Mouse (Mus musculus) common myeloid progenitor, adult 5-6 weeks (primary cell): Measurements from ENCODE around the gene Oxtr. TPM values are rescaled to one million over a fixed set of nuclear protein-coding genes. Genes with fewer than 3 reads are reported as not detected.

Experiments
- ATAC-seq: replicated peaks from 2 replicates; pipeline ENCODE4 v1.8.0; 2016; ENCODE audit warnings: low read depth, mild to moderate bottlenecking, moderate TSS enrichment, inconsistent platforms; ENCODE audit not compliant: poor library complexity, severe bottlenecking
- total RNA-seq: library from RNA; stranded (forward); fragments of 200-1000, 187-1606 nt; gene quantifications from 2 replicates; pipeline ENCODE4 v1.2.3, GENCODE M21; 2017

Gene Oxtr
- total RNA-seq, 1 experiment from 2014 or later: 0.09 TPM

- ATAC-seq: peak; percentile 31; the same call in 1 of the 2 replicates
Measured at GRCm38 (mm10) chr6:112489181-112489909, 398 bp downstream of the Oxtr start.

DNA sequence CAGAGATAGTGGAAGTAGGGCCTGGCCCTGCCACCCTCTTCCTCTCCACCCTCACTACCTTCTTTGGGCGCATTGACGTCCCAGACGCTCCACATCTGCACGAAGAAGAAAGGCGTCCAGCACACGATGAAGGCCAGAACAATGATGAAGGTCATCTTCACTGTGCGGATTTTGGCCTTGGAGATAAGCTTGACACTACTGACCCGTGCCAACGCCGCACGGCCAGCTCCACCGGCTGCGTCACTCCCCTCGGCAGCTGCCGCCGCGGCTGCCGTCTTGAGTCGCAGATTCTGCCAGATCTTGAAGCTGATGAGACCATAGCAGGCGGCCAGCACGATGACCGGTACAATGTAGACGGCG, 942 bp downstream of the Oxtr start:
- ATAC-seq: no peak

- no peak for ATAC-seq
Measured at GRCm38 (mm10) chr6:112487993-112488392, 1.8 kb downstream of the Oxtr start.

GRCm38 (mm10) chr6:112484316-112484715, 5.4 kb downstream of the Oxtr start:
- ATAC-seq: peak; percentile 72

- no peak for ATAC-seq
Measured at GRCm38 (mm10) chr6:112479861-112480260, 9.9 kb downstream of the Oxtr start.

DNA sequence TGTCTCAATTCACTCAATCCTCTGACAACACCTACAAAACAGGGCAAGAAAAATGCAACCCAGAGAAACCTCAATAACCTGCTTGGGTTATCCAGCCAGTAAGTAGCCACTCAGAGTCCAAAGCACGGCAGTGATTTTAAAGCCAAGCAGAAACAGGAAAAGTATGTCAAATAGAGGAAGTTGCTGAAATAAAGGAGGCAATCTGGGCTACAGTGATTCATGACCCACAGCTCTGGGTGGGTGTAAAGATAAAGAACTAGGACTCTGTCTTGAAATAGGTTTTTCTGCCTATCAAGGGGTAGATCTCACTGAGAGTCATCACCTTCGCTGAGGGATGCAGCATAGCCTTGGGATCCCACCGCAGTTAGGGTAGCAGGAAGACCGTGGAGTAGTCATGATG, 18.1 kb downstream of the Oxtr start:
- ATAC-seq: peak; percentile 42; the same call in 1 of the 2 replicates

GRCm38 (mm10) chr6:112466001-112466400, 23.7 kb downstream of the Oxtr start:
- ATAC-seq: no peak

GRCm38 (mm10) chr6:112465441-112465840, 24.3 kb downstream of the Oxtr start:
- no peak for ATAC-seq

GRCm38 (mm10) chr6:112463331-112463730, 26.4 kb downstream of the Oxtr start:
- ATAC-seq: no peak

DNA sequence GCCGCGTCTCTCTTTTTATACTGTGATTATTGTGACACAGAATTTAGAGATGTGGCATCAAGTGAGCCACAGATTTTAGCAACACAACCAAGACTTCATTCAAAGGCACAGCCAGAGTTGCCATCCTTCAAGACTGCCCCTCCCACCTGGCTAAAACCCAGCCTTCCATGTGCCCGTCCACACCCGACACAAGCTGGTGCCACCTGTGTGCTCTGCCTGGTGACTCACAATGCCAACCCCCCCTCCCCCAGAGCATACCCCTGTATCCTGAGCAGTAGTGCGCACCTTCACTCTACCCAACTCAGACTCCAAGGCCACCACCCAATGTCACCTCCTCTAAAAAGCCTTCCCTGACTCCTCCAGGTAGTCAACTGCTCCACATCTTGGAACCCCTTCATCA, 28.3 kb downstream of the Oxtr start:
- ATAC-seq: no peak

DNA sequence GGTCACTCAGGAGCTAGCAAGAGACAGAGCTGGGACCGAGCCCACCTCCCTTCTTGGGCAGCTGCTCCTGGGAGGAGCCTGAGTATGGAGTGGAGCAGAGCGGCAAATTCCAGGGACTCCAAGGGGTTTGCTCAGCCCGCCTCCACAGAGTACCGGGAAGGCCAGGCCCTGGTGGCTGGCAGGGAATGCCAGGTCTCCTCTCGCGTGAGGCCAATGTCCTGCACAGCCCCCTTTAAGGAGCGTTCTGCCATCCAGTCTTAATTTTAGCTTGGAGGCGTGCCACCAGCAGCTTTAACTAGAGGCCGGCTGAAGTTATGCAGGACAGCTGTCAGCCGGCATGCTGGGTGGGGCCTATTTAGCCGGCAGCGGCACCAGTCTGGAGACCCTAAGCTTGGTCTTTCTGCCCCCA, 30.4 kb downstream of the Oxtr start, which contains the start of gene Cav3:
TSS of gene Cav3 (plus strand) at position 165 of the 409 bp plus-strand sequence.
- no peak for ATAC-seq

DNA sequence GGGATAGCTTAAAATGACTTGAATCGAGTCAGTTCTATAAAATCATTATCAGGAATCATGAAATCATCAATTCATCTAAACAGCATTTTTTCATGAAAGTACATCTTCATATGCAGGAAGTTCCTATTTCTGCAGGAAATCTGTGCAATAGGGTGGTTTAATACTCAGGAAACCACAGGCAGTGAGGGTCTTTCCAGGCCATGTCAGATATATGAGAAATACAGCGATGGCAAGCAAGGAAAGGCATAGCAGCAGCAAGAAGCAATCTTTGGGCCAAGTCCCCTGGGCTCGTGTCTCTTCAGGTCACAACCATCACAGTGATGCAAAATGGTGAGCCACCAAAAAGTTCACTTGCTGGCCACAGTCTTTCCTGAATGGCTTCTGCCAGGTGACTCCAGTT, 44.1 kb downstream of the Oxtr start:
- peak; percentile 77; the same call in 1 of the 2 replicates for ATAC-seq

DNA sequence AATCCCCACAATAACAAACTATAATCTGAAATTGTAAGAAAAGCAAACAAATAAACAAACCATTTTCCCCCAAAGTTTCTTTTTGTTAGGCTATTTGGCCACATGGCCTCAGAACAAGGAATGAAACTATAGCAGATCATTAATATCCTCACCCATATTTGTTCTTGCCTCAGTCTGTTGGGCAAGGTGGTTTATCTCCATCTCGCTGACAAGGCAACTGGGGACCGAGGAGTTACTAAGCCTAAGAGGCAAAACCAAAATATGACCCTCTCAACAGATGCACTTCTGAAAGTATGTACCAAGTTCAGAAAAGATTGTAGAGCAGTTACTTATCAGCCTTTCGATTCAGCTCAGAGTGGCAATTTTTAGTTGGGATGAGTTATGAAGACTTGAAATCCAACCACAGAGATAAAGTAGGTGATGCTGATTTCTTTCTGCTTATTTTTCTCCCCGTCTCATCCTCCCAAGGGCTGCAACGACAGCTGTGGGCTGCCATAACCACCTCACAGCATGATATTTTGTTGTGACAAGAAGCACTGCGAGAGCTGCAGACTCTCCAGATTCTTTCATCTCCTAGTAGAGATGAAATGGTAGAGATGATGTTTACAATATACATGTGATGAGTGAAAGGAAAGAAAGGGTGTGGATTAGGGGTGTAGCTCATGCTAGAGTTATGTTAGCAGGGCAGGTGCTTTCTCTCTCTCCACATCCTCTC, 63.6 kb downstream of the Oxtr start:
- no peak for ATAC-seq

GRCm38 (mm10) chr6:112423746-112424501, 65.8 kb downstream of the Oxtr start:
- no peak for ATAC-seq

Other genes with a start within 250 kb of the Oxtr start
- 2.1 and 3.9 TPM in 2 replicates for gene Lmcd1, start 216.2 kb downstream of the Oxtr start, total RNA-seq
- gene Ssu2, start 101.9 kb downstream of the Oxtr start, total RNA-seq: not detected in 2 replicates
- not detected in 2 replicates for gene Cav3, start 30.4 kb downstream of the Oxtr start, total RNA-seq
- 51.9 and 72.9 TPM in 2 replicates for gene Rad18, start 206.7 kb upstream of the Oxtr start, total RNA-seq